Mouse (Mus musculus) hindbrain, postnatal 0 days (tissue): ENCODE measurements around the gene Pofut2. TPM values are rescaled to one million over a fixed set of nuclear protein-coding genes. Genes with fewer than 3 reads are reported as not detected.

ENCODE experiments used
- ATAC-seq: fragments of 200-750 bp; cut with Nextera tagmentation; 2 replicates; pipeline ENCODE4 v1.8.0; 2017; ENCODE audit warnings: mild to moderate bottlenecking, moderate TSS enrichment, moderate library complexity
- DNase-seq: peaks from one replicate; pipeline ENCODE4 v3.0.0-alpha.2; 2015; ENCODE audit warnings: low spot score
- H3K27ac ChIP-seq: fragments of 300-500 bp; sonication (generic); 2 replicates; pipeline ENCODE4 v1.5.1; 2014; ENCODE audit warnings: mild to moderate bottlenecking
- H3K27me3 ChIP-seq: fragments of 300-500 bp; sonication (generic); 2 replicates; pipeline ENCODE4 v1.6.1; 2014; ENCODE audit warnings: low read length, mixed read lengths; ENCODE audit not compliant: insufficient read depth
- H3K36me3 ChIP-seq: fragments of 300-500 bp; sonication (generic); 2 replicates; pipeline ENCODE4 v1.6.1; 2014; ENCODE audit warnings: low read length, mixed read lengths; ENCODE audit not compliant: insufficient read depth
- H3K4me1 ChIP-seq: fragments of 300-500 bp; sonication (generic); 2 replicates; pipeline ENCODE4 v1.6.1; 2014; ENCODE audit warnings: antibody characterized with exemption, low read length, mixed read lengths; ENCODE audit not compliant: insufficient read depth
- H3K4me2 ChIP-seq: fragments of 300-500 bp; sonication (generic); 2 replicates; pipeline ENCODE4 v1.6.1; 2014; ENCODE audit warnings: low read depth, mild to moderate bottlenecking, low read length, moderate library complexity, mixed read lengths
- H3K4me3 ChIP-seq: fragments of 300-500 bp; sonication (generic); 2 replicates; pipeline ENCODE4 v1.5.1; 2014; ENCODE audit warnings: low read length
- H3K9ac ChIP-seq: fragments of 300-500 bp; sonication (generic); replicated peaks from 2 replicates; pipeline ENCODE4 v1.6.1; 2014; ENCODE audit warnings: mild to moderate bottlenecking, low read length, moderate library complexity, mixed read lengths
- H3K9me3 ChIP-seq: fragments of 300-500 bp; sonication (generic); 2 replicates; pipeline ENCODE4 v1.6.1; 2016; ENCODE audit warnings: low read length, mixed read lengths
- CTCF ChIP-seq: IDR thresholded peaks from 2 replicates; pipeline ENCODE4 v1.5.1; 2016; ENCODE audit warnings: antibody characterized with exemption, control low read depth, low read depth
- WGBS: fragments of 180-500 bp; shearing (Covaris S2); extraction: QIAGEN DNeasy Blood & Tissue Kit; methylation state at CpG from one replicate; pipeline ENCODE4 v1.1.7; 2014; 5-methylcytosine and 5-hydroxymethylcytosine counted together
- polyA plus RNA-seq: library from polyadenylated mRNA; unstranded; fragments of >200 nt; fragmentation: Nextera tagmentation; extraction: Ambion mirVana; gene quantifications from 2 replicates; pipeline ENCODE4 v1.2.1, GENCODE M21; 2015
- total RNA-seq: library from RNA; depleted of rRNA; stranded (reverse); fragments of >200 nt; gene quantifications from 2 replicates; pipeline ENCODE4 v1.2.3, GENCODE M21; 2014

Pofut2 gene
- total and polyA plus RNA-seq, 2 experiments from 2014 or later, result 47.0 to 52.4 TPM

GRCm38 (mm10) chr10:77242396-77242795, 16.6 kb upstream of the Pofut2 start:
- ATAC-seq, result no peak
- Histone ChIP-seq H3K27me3 (no peaks in the 10 kb centered on the region), H3K4me1 (no peaks in the 10 kb centered on the region), H3K36me3 (no peaks in the 10 kb centered on the region), H3K27ac (no peak overlapping the region), H3K4me2 (no peak overlapping the region), H3K4me3 (no peak overlapping the region), H3K9ac (no peak overlapping the region), H3K9me3 (no peaks in the 10 kb centered on the region)
- TF ChIP-seq CTCF, result no peak
- WGBS, result 88% methylated on average over 3 of the region's 3 CpGs
- no peak for DNase-seq

GRCm38 (mm10) chr10:77242871-77243270, 16.1 kb upstream of the Pofut2 start:
- Histone ChIP-seq H3K27ac (no peak overlapping the region), H3K4me2 (no peak overlapping the region), H3K27me3 (no peaks in the 10 kb centered on the region), H3K36me3 (no peaks in the 10 kb centered on the region), H3K9me3 (no peaks in the 10 kb centered on the region), H3K4me1 (no peaks in the 10 kb centered on the region), H3K4me3 (no peak overlapping the region), H3K9ac (no peak overlapping the region)
- 84% methylated on average over 14 of the region's 14 CpGs for WGBS
- ATAC-seq (no peak), DNase-seq (no peak)
- no peak for TF ChIP-seq CTCF

- no peaks in the 10 kb centered on the region for H3K27me3 ChIP-seq
- no peak for TF ChIP-seq CTCF
- H3K4me3 ChIP-seq, result no peak overlapping the region
- WGBS, result 47% methylated on average over 11 of the region's 11 CpGs
- H3K9ac ChIP-seq, result no peak overlapping the region
- peak overlapping the region; percentile 45; the same call in 1 of the 2 replicates for H3K27ac ChIP-seq
- H3K4me2 ChIP-seq, result no peak overlapping the region
- H3K9me3 ChIP-seq, result no peaks in the 10 kb centered on the region
- DNase-seq (peak; percentile 55), ATAC-seq (peak; percentile 93)
- H3K4me1 ChIP-seq, result no peaks in the 10 kb centered on the region
- no peaks in the 10 kb centered on the region for H3K36me3 ChIP-seq
Observed at GRCm38 (mm10) chr10:77243572-77244161, 15.4 kb upstream of the Pofut2 start.

DNA sequence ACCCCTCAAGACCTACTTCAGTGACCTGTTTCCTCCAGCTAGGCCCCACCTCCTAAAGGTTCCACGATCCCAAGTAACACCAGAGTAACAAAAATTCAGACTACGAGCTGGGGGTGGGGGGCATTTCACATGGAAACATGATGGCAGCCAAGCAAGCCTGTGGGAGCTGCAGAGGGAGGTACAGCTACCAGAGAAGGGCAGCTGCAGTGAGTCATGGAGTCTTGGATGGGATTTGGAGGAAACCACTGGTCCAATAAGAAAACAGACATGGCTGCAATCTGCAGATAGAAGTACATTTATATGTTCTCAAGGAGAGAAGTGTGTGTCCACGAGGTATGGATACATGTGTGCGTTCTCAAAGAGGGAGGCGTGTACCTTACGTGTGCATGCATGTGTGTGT, 14.2 kb upstream of the Pofut2 start:
- no peaks in the 10 kb centered on the region for H3K36me3 ChIP-seq
- no peak overlapping the region for H3K4me2 ChIP-seq
- ATAC-seq (no peak), DNase-seq (no peak)
- H3K4me1 ChIP-seq, result no peaks in the 10 kb centered on the region
- H3K9me3 ChIP-seq, result no peaks in the 10 kb centered on the region
- H3K27me3 ChIP-seq, result no peaks in the 10 kb centered on the region
- TF ChIP-seq CTCF, result no peak
- no peak overlapping the region for H3K4me3 ChIP-seq
- 88% methylated on average over 6 of the region's 6 CpGs for WGBS
- H3K27ac ChIP-seq, result no peak overlapping the region
- no peak overlapping the region for H3K9ac ChIP-seq

- DNase-seq, result no peak
- ATAC-seq, result no peak
- Histone ChIP-seq H3K27me3 (no peaks in the 10 kb centered on the region), H3K9me3 (no peaks in the 10 kb centered on the region), H3K36me3 (no peaks in the 10 kb centered on the region), H3K4me2 (no peak overlapping the region), H3K4me1 (peaks cover 8% of the 10 kb centered on the region; the same call in 1 of the 2 replicates), H3K27ac (no peak overlapping the region), H3K4me3 (no peak overlapping the region), H3K9ac (no peak overlapping the region)
- TF ChIP-seq CTCF, result no peak
- 87% methylated on average over 5 of the region's 5 CpGs for WGBS
Observed at GRCm38 (mm10) chr10:77247048-77247447, 12.0 kb upstream of the Pofut2 start.

- no peak for TF ChIP-seq CTCF
- Histone ChIP-seq H3K36me3 (no peaks in the 10 kb centered on the region), H3K27ac (no peak overlapping the region), H3K27me3 (no peaks in the 10 kb centered on the region), H3K4me3 (no peak overlapping the region), H3K9ac (no peak overlapping the region), H3K9me3 (no peaks in the 10 kb centered on the region), H3K4me2 (no peak overlapping the region), H3K4me1 (peaks cover 12% of the 10 kb centered on the region; the same call in 1 of the 2 replicates)
- no peak for DNase-seq
- no peak for ATAC-seq
- 72% methylated on average over 7 of the region's 7 CpGs for WGBS
Observed at GRCm38 (mm10) chr10:77247707-77248106, 11.3 kb upstream of the Pofut2 start.

GRCm38 (mm10) chr10:77251223-77251783, 7.7 kb upstream of the Pofut2 start:
- no peak overlapping the region for H3K9ac ChIP-seq
- H3K9me3 ChIP-seq, result no peaks in the 10 kb centered on the region
- no peak overlapping the region for H3K27ac ChIP-seq
- H3K4me1 ChIP-seq, result peaks cover 15% of the 10 kb centered on the region
- H3K27me3 ChIP-seq, result no peaks in the 10 kb centered on the region
- ATAC-seq (0 out of 2 replicates have a peak, but pooled peaks have one; percentile 18), DNase-seq (peak; percentile 51)
- WGBS, result 54% methylated on average over 18 of the region's 18 CpGs
- H3K4me3 ChIP-seq, result no peak overlapping the region
- no peaks in the 10 kb centered on the region for H3K36me3 ChIP-seq
- H3K4me2 ChIP-seq, result no peak overlapping the region
- peak; percentile 38 for TF ChIP-seq CTCF
